Mouse (Mus musculus) olfactory bulb, adult 2 months (tissue): Measurements from ENCODE around the gene Myh3.

Experiments
- CTCF ChIP-seq: fragments of 200-500 bp; IDR thresholded peaks from 2 replicates; pipeline ENCODE4 v1.5.1; 2012; ENCODE audit warnings: low read depth, mild to moderate bottlenecking, low read length, moderate library complexity; ENCODE audit not compliant: insufficient read depth
- POLR2A ChIP-seq: fragments of 200-500 bp; IDR thresholded peaks from 2 replicates; pipeline ENCODE4 v1.6.1; 2012; ENCODE audit warnings: mild to moderate bottlenecking, low read depth, low read length, moderate library complexity; ENCODE audit not compliant: insufficient read depth

GRCm38 (mm10) chr11:67078888-67079287 lies 788 bp downstream of the Myh3 start:
- TF ChIP-seq POLR2A (no peak), CTCF (no peak)
